Mouse (Mus musculus) small intestine, adult 2 months (tissue): ENCODE data around the gene Nkd2.

ENCODE experiments used
- CTCF ChIP-seq: fragments of 200-500 bp; IDR thresholded peaks from 2 replicates; pipeline ENCODE4 v1.5.1; 2012; ENCODE audit warnings: low read depth, mild to moderate bottlenecking, control low read depth, inconsistent platforms, low read length, moderate library complexity, mixed read lengths; ENCODE audit not compliant: insufficient replicate concordance, insufficient read length; ENCODE audit errors: extremely low read depth
- POLR2A ChIP-seq: fragments of 200-500 bp; IDR thresholded peaks from 2 replicates; pipeline ENCODE4 v1.6.1; 2012; ENCODE audit warnings: low read depth, mild to moderate bottlenecking, control low read depth, inconsistent platforms, low read length, moderate library complexity

DNA sequence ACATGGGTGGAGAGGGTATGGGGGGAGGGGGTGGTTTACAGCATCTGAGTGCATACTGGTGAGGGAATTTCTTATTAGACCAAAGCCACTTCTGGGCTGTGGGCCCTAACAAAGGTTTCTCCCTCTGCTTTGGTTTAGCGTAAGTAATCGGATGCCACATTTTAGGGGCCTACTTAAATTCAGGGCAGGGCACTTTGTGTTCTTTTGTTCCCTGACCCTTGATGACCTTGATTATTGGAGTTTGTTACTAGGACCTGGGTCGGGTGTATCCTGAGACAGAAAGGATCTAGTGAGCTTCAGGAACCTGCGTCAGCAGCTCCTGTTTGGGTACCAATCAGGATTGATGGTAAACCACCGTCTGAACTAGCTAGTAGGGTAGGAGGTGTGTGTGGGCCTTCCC, 64.9 kb downstream of the Nkd2 start:
- TF ChIP-seq CTCF (no peak), POLR2A (no peak)
